Mouse (Mus musculus): ENCODE measurements around the gene Epha4.

The Epha4 gene

DNA sequence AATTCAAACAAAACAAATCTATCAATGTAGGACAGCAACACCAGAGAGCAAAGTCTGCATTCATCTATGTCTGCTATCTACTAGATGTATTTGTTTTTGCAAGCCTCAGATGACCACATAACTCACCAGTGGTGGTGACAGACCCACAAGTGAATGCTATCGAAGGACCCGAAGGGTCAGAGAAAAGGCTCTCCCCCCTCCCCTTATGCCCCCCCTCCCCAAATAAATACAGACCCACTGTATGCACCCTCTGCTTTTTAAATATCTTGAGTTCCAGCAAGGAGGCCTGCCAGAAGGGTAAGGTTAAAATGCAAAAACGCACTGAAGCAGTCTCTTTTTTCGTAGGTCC lies 2.9 kb downstream of the Epha4 start:
- no peak for DNase-seq

GRCm38 (mm10) chr1:77511372-77512058 lies 3.4 kb downstream of the Epha4 start:
- DNase-seq: no peak

GRCm38 (mm10) chr1:77510623-77511022 lies 4.3 kb downstream of the Epha4 start:
- DNase-seq: no peak

- DNase-seq: no peak
Measured at GRCm38 (mm10) chr1:77506856-77507200, 8.1 kb downstream of the Epha4 start.

- no peak for DNase-seq
Measured at GRCm38 (mm10) chr1:77506038-77506855, 8.6 kb downstream of the Epha4 start.

- DNase-seq: no peak
Measured at GRCm38 (mm10) chr1:77505263-77505662, 9.6 kb downstream of the Epha4 start.

- no peak for DNase-seq
Measured at GRCm38 (mm10) chr1:77504813-77505212, 10.1 kb downstream of the Epha4 start.

DNA sequence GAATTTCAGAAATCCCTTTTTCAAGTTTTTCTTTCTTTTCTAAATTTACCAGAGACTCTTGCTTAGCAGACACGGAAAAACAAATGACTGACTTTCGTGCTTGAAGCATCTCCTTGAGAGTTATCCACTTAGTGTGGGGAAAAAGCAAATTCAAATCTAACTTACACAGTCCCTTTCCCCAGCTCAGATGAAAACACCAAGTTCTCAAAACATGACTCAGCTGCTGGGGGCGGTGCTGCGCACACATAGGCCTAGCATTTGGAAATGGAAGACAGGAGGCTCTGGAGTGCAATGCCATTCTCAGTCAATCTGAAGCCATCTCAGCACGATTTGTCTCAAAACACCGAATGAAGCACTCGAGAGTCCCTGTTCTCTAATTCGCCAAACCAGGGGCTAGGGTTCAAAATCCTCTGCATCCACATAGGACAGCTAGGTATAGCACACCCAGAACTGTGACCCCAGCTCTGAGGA lies 11.1 kb downstream of the Epha4 start:
- DNase-seq: no peak

GRCm38 (mm10) chr1:77502554-77503119 lies 12.3 kb downstream of the Epha4 start:
- no peak for DNase-seq

DNA sequence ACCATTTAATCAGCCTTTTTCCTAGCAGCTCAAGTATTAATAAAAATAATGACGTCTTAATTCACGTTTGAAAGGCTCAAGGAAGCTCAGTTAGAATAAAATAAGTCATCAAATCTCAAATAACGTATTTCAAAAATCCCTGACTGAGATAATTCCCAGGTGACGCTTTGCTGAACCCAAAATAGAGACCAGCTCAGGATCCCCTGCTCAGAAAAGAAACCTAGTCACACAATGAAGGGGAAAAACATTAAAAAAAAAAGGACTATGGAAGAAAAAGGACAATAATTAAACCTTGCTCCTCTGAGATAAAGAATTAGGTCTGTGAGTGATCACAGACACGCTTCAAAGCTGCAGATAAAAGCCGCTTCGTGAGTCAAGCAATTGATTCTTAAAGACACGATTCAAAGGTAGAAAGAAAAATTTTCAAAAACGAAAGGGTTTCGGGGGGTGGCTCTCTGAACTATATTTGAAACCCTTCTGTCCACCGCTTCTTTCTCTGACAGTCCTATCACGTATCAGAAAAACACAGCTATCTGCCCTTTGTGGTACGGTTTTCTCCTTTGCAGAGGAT lies 13.4 kb downstream of the Epha4 start:
- DNase-seq: no peak

DNA sequence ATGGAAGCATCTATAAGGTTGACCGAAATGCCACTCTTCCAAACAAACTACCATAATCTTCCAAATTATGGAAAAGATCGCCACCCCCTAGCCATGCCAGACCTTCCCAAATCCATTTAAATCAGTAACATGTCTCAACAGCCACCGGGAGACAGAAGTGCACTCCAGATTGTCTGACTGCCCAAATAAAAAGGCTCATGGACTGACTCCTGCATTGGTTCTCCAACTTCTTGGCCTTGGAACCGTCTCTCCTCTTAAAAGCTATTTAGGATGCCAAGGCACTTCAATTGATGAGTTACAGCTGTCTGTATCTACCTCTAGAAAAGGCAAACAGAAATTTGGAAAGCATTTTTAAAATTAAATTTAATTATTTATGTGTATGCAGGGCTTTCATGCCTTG lies 17.4 kb downstream of the Epha4 start:
- DNase-seq: no peak

- DNase-seq: no peak
Measured at GRCm38 (mm10) chr1:77496468-77497181, 18.3 kb downstream of the Epha4 start.

GRCm38 (mm10) chr1:77495790-77496158 lies 19.1 kb downstream of the Epha4 start:
- DNase-seq: no peak

DNA sequence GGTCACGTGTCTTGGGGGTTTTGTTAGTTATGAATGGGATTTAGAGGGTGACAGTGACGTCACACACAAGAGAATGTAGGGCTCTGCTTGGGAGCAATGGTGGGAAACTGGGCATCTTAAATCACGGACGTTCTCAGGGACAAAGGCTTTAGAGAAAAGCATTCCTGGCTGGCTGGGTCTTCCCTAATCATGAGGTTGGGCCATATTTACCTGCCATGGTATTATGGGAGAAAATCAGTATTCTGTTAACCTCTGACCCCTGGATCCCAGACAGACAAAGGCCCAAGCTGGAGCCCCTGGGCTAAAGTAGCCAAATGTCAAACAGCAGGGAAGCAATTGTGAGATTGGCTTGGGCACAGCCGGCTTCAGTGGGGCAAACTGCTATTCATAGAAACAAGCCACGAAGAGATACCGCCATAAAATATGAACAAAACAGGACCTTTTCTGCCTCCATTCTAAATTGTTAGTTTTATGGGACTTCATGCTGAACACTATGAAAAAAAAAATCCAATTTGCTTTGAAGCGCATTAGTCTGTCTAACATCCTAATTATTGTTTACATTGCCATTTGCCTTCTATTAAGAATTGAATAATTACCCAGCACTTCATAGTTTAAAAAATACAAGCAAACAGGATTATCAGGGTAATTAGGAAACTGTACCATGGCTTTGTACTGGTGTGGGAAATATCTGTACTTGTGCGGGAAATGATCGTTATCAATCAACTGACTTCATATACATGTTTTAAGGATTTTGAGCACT lies 19.7 kb downstream of the Epha4 start:
- DNase-seq: no peak

DNA sequence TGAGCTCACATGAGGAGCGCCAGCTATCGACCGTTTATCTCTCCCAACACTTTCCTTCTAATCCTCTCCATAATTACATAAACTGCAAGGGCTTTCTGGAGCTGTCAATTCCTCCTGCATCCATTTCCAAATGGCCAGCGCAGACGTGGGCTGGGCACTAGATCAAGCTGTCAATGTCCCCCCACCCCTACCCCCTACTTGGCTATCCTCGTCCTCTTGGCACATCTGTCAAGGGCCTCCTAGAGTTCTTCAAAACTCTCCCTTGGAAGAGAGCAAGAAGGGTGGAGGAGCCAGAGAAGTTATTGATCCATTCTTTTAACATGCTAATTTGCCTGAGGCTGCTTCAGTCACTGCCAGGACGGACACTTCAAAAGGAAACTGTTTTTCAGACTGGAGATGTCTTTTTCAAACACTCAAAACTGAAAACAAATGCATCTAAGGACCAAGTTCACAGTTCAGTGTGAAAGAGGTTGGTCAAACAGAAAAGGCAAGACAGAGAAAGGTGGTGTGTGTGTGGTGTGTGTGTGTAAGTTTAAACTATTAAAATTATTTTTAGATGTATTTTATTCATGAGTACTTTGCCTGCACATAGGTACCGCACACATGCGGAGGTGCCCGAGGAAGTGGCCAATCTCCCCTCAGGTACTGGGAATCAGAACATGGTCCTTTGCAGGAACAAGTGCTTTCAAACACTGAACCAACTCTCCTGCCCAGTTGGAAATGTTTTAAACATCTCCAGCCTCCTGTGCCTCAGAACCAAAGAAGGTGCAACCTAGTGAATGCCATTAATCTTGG lies 20.9 kb downstream of the Epha4 start:
- DNase-seq: no peak

DNA sequence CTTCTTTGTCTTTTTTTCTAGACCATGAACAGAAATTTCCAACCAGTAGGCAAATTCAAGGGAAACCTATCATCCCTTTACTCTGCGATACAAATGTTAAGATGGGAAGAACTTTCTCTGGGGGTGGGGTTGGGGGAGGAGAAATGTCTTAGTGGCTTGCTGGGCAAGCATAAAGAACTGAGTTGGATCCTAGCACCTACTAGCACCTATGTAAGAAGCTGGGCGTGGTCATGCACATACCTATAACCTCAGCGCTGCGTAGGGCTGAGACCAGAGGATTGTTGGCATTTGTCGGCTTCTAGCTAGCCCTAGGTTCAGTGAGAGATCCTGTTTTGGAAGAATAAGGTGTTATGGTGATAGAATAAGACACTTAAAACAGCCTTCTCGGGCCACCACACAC lies 24.7 kb downstream of the Epha4 start:
- no peak for DNase-seq

- no peak for DNase-seq
Measured at GRCm38 (mm10) chr1:77489387-77489786, 25.5 kb downstream of the Epha4 start.

- DNase-seq: no peak
Measured at GRCm38 (mm10) chr1:77487856-77488462, 26.9 kb downstream of the Epha4 start.

- no peak for DNase-seq
Measured at GRCm38 (mm10) chr1:77484766-77485596, 29.9 kb downstream of the Epha4 start.

DNA sequence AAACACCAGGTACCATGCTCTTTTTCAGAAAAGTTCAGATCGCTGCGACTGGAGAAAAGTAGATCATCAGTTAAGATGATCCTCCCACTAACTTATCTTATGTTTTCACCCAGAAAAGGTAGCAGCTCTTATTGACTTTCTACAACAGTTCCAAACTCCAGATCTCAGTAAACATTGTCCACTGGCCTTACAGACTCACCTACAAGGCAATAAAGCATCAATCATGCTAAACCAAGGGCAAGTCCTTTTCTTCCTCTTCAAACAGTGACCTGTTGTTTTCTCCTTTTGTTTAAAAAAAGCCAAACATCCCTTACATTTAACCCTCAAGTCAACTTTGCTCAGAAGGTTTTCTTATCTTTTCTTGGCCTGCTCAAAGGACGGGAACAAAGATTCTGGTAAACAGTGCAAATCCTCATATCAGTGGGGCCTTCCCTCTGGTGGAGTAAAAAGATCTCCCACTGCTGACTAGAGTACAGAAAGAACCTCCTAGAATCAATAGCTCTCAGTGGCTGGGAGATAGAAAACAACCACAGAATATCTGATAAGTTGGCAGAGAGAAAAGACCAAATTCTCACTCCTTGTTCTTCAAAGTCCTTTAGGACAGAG lies 39.0 kb downstream of the Epha4 start:
- DNase-seq: no peak

Data from cerebellum, adult 11-12 months (tissue).